Mouse (Mus musculus) E14TG2a.4 (cell line): ENCODE data around the gene Galnt15.

Source experiments
- CTCF ChIP-seq: conservative IDR thresholded peaks from 2 replicates; pipeline ENCODE4 v1.5.1; 2014; ENCODE audit warnings: low read length
- NANOG ChIP-seq: IDR thresholded peaks from 2 replicates; pipeline ENCODE4 v1.6.1; 2014; ENCODE audit warnings: borderline replicate concordance, low read length, mixed read lengths
- POU5F1 ChIP-seq: IDR thresholded peaks from 2 replicates; pipeline ENCODE4 v1.6.1; 2014; ENCODE audit warnings: low read length, borderline replicate concordance

- no peak for TF ChIP-seq CTCF
- TF ChIP-seq POU5F1, result no peak
- TF ChIP-seq NANOG, result no peak
Measured at GRCm38 (mm10) chr14:32055781-32056180, 27.0 kb downstream of the Galnt15 start.
